Mouse (Mus musculus) lung, adult 18-20 months (tissue): Measurements from ENCODE around the gene Lbhd2.

Experiments
- DNase-seq, 2 experiments: peaks; one replicate each; pipeline ENCODE4 v3.0.0; 2022; ENCODE audit warnings: mixed read lengths in 2 of 2

Gene Lbhd2

DNA sequence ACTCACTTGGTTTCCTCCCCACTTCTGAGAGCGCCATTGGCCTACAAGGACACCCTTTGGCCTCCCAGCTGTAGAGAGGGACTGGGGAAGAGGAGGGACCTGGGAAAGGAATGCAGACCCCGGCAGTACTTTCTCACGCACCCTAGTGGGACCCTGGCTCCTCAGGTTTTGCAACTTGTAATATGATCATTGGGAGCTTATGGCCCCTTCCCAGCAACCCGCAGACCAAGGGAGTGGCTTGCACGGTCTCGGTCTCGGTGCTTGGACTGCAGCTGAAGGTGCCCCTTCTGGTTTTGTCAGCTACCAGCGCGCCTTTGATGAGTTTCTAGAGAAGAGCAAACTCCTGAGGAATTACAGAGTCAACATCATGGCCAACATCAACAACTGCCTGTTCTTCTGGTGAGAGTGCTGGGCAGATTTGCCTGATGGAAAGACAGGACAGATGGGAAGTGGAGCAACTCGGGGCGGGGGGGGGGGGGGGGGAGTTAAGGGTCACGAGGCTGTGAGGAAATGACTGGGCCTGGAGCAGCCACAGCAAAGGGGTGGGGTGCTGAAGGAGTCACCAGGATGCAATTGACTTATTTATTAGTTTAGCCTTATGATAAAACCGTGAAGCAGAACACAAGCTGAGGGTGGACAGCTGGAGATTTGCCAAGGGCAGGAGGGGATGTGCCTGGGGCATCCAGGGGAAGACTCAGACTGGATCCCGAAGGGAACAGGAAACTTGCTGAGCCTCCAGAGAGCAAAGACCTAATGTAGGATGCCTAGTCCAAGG lies 42.5 kb downstream of the Lbhd2 start:
- DNase-seq = peak; percentile 44 to 67

DNA sequence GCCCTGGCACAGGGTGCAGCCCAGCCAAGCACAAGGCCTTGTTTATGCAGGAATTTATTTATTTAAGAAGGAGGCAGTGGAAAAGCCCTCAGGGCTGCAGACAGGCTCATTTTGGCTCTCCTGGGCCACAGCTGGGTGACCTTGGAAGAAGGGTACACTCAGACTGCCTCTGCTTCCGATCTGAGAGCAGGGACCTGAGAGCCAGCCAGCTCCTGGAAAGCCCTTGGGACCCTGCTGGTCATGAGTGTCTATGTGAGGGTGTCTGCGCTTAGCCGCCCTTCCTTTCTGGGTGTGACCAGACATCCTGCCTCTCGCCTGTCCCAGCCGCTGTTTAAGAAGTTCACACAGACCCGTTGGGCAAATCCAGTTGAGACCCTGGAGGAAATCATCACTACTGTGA lies 43.8 kb downstream of the Lbhd2 start:
- DNase-seq = peak in 1 of 2 experiments; percentile 56

DNA sequence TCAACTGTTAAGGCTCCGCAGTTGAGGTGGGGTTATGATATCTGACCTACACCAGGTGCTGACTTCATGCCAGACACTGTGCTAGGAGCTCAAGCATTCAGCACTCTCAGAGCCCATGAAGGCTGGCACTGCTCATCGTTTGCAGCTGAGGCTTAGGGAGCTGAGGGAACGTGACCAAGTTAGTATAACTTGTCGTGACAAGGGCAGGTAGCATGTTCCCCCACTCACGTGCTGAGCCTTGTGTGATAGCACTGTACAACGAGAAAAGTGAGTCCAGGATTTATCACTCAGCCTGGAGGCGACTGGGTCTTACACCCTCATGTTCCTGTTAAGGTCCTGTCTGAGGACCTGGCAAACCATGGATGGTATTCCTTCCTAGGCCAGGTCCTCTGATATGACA lies 45.0 kb downstream of the Lbhd2 start:
- DNase-seq = no peak

DNA sequence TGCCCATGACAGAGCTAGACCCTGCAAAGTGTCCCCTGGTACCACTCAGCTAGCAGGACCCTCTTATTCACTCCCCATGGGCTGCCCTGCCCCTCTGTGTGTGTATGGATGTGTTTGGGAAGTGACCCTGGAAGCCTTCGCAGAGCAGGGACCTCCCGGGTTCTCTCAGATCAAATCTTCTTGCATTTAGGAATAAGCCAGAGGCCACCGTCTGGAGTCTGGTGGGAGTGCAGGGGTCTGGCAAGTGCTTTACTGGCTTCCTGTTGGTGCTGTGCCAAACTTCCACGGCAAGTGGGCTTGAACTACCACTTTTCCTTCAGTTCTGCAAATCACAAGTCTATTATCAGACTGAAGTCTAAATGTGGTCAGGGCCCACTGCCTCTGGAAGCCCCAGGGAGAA lies 47.4 kb downstream of the Lbhd2 start:
- no peak for DNase-seq

DNA sequence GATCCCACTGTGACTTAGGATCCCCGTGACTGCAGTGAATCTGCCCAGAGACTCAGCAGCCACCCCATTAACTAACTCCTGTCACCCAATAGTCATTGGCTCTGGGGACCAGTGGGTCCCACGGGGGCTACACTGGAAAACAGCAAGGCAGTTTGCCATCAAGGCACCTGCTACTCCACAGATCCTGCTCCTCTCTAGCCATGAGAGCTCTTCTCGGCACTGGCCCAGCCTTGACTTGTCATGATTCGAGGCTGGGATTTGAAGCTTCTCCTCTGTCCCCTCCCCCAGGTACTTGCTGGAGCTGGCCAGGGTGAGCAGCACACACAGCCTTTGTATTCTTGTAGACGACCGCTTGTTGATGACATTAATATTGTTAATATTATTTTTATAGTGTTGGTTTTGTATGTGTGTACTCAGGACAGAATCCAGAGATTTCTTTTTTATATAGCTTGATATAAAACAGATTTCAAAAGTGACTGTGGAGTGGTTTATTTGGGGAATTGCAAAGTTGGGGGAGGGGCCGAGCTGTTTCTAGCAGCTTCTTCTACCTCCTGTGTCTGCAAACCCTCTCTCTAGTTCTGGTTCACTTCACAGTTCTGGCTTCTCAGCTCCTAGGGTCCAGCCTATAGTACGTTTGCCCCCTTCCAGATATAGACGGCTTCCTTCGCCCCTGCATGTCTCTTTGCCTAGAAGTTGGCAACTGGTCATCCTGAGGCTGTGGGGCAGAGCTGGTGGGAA lies 48.1 kb downstream of the Lbhd2 start:
- DNase-seq = no peak

DNA sequence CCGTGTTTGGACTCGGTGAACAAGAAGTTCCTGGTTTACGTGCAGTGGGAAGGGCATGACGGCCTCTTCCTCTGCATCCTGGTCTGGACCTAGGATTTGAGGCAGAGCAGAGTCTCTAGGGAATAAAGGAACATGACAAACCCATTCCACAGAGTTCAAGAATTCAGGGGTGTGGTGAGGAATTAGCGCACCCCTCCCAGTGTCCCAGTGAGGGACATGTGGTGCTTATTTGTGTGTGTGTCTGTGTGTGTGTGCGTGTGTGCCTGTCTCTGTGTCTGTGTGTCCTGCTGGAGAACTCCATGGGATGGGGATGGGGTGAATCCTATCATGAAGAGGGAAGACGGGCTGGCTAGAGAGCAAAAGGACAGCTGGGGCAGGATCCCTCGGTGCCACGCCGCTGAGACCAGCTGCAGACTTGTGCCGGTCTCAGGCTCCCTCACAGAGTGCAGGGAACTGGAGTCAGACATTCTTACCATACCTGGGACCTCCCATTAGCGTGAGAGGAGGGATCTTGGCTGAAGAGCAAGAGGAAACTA lies 48.8 kb downstream of the Lbhd2 start:
- no peak for DNase-seq

DNA sequence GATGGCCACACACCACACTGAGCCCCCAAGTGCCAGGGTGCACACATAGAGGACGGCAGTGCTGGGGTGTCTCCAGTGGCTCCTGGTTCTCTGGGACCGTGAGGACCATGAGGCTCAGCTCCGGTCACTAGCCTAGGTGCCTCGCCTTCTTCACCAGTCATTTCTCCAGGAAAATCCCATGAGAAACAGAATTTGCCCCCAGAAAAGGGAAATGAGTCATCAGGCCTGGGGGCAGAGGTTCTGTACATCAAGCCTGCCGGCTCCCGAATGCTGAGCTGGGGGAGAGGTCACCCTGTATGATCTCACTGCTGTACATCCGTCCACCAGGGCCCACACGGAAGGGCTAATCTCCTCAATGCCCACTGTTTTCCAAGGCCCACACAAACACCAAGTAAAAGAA lies 49.3 kb downstream of the Lbhd2 start:
- DNase-seq = no peak

DNA sequence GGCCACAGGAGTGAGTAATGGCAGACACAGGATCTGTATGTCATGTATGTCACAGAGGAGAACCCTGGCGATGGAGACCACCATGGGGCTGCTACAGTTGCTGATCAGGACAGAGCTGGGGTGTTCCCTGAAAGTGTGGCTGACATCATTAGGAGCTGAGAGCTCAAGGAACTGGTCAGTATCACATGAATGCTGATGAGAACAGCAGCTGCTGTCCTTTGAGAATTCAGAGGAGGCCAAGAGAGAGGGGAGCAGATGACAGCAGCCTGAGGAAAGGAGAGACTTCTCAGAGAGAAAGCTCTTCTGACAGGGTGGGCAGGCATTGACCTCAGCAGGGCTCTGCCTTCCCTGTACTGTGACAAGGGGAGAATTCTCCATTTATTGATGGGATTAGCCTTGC lies 51.1 kb downstream of the Lbhd2 start:
- no peak for DNase-seq
